Mouse (Mus musculus): Measurements from ENCODE around the gene Ppm1b. TPM values are rescaled to one million over a fixed set of nuclear protein-coding genes. Genes with fewer than 3 reads are reported as not detected.

The Ppm1b gene
- total RNA-seq, 2 experiments from 2014 or later: 137 to 144 TPM

DNA sequence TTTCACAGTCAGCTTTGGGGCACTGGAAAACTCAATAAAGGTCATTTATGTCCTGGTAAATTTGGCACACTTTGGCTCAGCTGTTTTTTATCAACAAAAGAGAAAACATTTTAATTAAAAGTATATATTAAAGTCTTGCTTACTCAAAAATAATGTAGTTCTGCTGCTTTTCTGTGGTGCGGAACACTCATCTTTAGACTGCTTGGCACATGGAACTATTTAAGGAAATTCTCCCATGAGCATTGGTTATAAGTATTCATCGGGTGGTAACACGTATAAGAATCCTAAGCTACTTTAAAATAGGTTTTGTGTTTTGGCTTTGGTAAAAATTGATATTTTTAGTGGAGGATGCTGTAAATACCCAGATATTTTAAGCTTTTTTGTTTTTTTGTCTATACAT, 58.1 kb downstream of the Ppm1b start:
- DNase-seq: no peak
- intact Hi-C loops (cut with DNase I; ENCODE audit: low total_unique reads): no loop called here

- no peak for DNase-seq
- intact Hi-C loops (cut with DNase I; ENCODE audit: low total_unique reads): no loop called here
These were observed 61.8 kb downstream of the Ppm1b start for GRCm38 (mm10) chr17:85018344-85018743.

GRCm38 (mm10) chr17:85018794-85019193, 62.3 kb downstream of the Ppm1b start:
- no peak for DNase-seq
- intact Hi-C loops (cut with DNase I; ENCODE audit: low total_unique reads): no loop called here

- intact Hi-C loops (cut with DNase I; ENCODE audit: low total_unique reads): no loop called here
- DNase-seq: no peak
These were observed 63.8 kb downstream of the Ppm1b start for GRCm38 (mm10) chr17:85020343-85020742.

DNA sequence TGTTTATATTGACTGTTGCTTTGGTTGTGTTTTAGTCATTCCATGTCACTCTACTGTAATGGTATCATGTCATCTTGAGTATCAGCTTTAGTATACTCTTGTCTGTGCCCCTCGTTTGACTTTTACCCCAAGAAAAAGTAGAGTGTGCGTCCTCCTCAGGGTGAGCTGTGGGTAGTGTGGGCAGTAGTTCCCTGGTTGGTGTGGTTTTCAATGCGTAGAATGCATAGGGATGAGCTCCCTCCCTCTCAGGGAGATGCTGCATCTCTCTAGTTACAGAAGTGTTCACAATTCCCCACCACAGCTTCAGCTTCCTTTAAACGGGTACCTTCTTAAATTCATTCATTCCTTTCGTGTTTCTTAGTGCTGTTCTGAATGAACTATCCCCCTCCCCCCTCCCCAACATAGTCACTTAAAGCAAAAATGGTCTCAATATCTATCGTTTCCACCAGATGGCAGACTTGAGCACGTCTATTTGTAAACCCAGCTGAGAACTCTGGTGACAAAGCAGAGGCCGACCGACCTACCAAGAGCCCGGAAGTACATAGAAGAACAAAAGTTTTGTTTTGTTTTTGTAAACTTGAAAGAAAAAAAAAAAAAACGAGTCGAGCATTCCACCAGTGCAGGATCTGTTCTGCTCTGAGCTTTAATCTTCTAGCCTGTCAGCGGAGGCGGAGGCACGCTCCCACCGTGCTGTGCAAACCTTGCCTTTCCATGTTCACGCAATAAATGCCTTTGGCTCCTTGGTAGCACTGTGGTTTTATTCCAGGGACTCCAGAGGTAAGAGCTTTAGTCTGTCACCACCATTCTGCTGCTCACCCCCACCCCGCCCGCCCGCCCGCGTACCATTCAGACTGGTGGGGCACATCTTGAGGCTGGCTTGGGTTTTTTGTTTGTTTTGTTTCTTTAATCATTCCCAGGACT, 67.0 kb downstream of the Ppm1b start:
- DNase-seq: peak; percentile 15
- intact Hi-C loops (cut with DNase I; ENCODE audit: low total_unique reads): no loop called here

DNA sequence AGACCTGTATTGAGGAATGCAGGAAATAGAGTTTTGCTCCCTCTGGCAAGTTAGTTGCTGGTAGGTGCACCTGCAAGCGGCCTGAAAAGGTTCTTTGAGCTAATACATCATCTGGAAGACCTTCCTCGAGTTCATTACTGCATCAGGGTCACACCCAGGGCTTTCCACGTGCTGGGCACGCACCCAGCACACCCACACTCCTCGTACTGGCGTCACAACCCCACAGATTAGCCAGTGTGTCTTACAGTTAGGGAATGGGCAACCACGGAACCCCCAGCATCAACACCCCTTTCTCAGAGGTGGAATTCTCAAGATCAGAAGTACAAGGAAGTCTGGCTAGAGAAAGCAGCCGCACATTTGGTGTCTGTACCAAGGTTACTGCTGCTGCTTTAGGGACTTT, 67.7 kb downstream of the Ppm1b start:
- no peak for DNase-seq
- intact Hi-C loops (cut with DNase I; ENCODE audit: low total_unique reads): no loop called here

DNA sequence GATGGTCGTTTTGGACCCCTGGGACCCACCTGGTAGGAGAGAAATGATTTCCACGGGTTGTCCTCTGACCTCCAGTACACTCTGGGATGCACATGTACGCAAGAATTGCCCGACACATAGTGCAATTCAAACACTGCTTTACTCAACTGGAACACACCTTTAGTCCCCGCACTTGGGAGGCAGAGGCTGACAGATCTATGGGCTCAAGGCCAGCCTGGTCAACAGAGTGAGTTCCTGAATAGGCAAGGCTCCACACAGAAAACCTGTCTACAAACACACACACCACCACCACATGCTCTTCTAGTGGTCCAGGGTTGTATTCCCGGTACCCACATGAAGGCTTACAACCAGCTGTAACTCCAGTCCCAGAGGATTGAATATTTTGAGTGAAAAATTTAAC, 68.6 kb downstream of the Ppm1b start:
- intact Hi-C loops (cut with DNase I; ENCODE audit: low total_unique reads): no loop called here
- no peak for DNase-seq

- DNase-seq: no peak
- intact Hi-C loops (cut with DNase I; ENCODE audit: low total_unique reads): no loop called here
These were observed 69.9 kb downstream of the Ppm1b start for GRCm38 (mm10) chr17:85026436-85026835.

- DNase-seq: no peak
- intact Hi-C loops (cut with DNase I; ENCODE audit: low total_unique reads): no loop called here
These were observed 70.7 kb downstream of the Ppm1b start for GRCm38 (mm10) chr17:85027247-85027646.

DNA sequence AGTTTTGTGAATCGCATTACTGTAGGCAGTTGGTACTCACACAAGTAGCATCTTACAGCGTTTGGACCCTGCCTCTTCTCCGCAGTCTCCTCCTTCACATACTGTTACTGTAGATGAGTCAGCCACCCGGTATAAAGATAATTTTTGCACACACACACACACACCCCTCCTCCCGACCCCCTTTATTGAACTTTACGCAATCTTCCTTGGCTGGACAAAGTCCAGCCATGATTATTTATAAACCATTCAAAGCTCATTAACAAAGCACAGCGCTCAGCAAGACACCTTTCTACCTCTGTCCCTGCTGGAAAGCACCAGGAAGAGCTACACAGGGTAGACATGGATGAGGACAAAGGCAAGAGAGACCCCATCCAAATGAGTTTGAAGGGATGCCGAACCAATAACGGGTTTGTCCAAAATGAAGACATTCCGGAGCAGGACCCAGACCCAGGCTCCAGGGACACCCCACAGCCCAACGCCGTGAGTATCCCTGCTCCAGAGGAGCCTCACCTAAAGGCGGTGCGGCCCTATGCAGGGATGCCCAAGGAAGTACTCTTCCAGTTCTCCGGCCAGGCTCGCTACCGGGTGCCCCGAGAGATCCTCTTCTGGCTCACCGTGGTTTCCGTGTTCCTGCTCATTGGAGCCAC, 71.7 kb downstream of the Ppm1b start, which contains the start of gene Slc3a1:
TSS of gene Slc3a1 (plus strand) at position 284 of the 647 bp plus-strand sequence.
- no peak for DNase-seq
- intact Hi-C loops (cut with DNase I; ENCODE audit: low total_unique reads): no loop called here

GRCm38 (mm10) chr17:85028797-85029196, 72.3 kb downstream of the Ppm1b start:
- intact Hi-C loops (cut with DNase I; ENCODE audit: low total_unique reads): no loop called here
- DNase-seq: no peak

DNA sequence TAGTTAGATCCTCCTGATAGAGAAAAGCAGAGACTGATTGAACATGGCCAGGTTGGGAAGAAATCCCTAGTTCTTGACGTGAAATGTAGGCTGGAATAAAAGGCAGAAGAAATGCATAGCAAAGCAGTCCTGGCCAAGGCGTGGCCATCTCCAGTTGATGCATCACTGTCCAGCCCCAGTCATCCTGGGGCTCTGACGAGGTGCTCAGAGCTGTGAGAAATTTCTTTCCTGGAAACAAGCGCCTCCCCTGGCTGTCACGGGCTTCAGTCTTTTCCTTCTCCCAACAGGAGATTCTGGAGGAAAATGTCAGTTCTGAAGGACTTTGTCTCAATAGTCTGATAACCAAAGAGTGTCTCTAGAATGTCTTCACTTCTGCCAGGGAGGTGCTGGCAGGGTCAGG, 74.1 kb downstream of the Ppm1b start:
- intact Hi-C loops (cut with DNase I; ENCODE audit: low total_unique reads): no loop called here
- no peak for DNase-seq

- intact Hi-C loops (cut with DNase I; ENCODE audit: low total_unique reads): no loop called here
- DNase-seq: no peak
These were observed 76.5 kb downstream of the Ppm1b start for GRCm38 (mm10) chr17:85033087-85033486.

DNA sequence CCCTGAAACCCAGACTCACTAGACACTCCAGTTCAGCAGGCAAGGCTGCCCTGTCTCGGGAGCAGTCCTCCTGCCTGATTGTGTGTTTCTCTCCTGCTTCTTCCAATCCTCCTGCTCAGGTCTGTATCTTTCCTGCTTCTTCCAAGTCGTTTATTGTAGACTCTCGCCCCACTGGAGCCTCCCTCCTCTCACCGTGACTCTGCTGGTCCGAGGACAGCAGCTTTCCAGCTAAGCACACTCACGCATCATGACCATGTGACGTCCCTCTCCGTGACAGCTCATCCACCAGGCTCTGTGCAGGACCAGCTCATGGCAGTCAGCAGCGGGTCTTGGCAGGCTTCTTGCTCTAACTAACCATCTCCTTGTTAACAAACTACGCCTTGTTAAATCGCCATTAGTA, 77.5 kb downstream of the Ppm1b start:
- DNase-seq: no peak
- intact Hi-C loops (cut with DNase I; ENCODE audit: low total_unique reads): no loop called here

DNA sequence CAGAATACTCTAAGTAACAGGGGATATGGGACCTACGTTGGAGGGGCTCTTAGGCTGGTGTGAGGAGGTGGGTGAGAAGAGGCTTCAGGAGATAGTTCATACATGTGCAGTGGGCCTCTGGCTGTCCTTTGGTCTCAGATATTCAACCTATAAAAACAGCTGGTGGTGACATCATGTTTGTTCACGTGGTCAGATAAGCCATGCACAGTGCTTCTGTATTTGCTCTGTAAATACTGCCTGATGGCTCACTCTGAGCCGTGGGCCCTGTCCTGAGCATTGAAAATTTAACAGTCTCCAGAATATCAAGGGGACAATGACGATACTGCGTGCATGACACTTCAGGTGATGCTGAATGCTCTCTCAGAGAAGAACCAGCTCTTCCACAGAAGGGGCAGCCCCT, 81.3 kb downstream of the Ppm1b start:
- intact Hi-C loops (cut with DNase I; ENCODE audit: low total_unique reads): no loop called here
- DNase-seq: no peak

DNA sequence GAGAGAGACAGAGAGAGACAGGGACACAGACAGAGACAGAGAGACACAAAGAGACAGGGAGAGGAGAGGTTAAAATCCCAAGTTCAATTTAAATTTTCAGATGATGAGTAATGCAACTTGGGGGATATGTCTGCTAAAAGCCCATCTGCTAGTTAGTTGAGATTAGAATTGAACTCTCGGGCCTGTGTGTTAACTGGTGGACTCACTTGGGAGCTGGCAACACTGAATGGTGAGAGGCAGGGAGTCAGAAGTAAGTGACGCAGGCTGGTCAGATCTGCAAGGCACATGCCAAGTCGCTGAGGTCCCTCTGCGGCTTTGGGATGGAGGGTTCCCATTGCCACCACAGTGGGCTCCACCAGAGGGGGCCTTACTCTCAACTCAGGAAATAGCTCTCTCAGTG, 81.8 kb downstream of the Ppm1b start:
- no peak for DNase-seq
- intact Hi-C loops (cut with DNase I; ENCODE audit: low total_unique reads): no loop called here

DNA sequence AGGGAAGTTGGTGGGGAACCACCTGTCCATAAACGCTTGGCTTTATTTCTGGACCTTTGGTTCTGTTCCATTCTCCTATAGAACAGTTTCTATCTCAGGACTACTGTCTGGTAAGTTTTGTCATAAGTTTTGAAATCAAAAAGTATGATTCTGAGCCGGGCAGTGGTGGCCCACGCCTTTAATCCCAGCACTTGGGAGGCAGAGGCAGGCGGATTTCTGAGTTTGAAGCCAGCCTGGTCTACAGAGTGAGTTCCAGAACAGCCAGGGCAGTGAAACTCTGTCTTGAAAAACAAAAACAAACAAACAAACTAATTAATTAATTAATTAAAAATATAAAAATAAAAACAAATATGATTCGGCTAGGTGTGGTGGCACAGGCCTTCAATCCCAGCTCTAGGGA, 82.2 kb downstream of the Ppm1b start:
- DNase-seq: no peak
- intact Hi-C loops (cut with DNase I; ENCODE audit: low total_unique reads): no loop called here

GRCm38 (mm10) chr17:85040913-85041312, 84.4 kb downstream of the Ppm1b start:
- intact Hi-C loops (cut with DNase I; ENCODE audit: low total_unique reads): no loop called here
- no peak for DNase-seq

DNA sequence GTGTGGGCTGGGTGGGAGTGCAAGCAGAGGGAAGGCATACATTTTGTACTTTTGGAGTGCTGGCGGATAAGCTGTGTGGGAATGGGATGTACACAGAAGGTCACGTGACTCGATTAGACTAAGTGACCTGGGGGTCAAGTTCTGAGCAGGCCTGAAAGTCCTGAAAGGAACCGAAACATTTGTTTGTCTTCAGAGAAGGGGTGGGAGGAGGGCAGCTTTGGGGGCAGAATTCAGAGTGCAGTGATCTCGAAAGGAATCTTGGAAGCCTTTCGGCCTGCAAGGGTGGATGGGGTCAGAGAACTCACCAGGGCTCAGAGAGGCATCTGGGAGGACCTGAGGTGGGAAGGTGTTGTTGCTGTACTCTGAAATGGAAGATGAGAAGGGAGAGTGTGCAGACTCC, 85.9 kb downstream of the Ppm1b start:
- DNase-seq: no peak
- intact Hi-C loops (cut with DNase I; ENCODE audit: low total_unique reads): no loop called here

- DNase-seq: no peak
- intact Hi-C loops (cut with DNase I; ENCODE audit: low total_unique reads): no loop called here
These were observed 86.9 kb downstream of the Ppm1b start for GRCm38 (mm10) chr17:85043404-85043816.

- intact Hi-C loops (cut with DNase I; ENCODE audit: low total_unique reads): no loop called here
These were observed 87.9 kb downstream of the Ppm1b start for GRCm38 (mm10) chr17:85044466-85044865.

More at GRCm38 (mm10) chr17:85044466-85044865, 87.9 kb downstream of the Ppm1b start:
- no peak for DNase-seq
